ENCODE assay signal across 12 mouse cellular contexts in genomic region chr6:52926947-52927346, GRCm38 (mm10).
A peak's percentile ranks its signal among the peaks of the same experiment; 100 is the strongest.
DNase-seq lines count a peak whose midpoint lies in the region; ATAC-seq and TF ChIP-seq lines count a peak whose summit lies in the region.
"Had no signal": no experiment of that assay in that cellular context is flagged by ENCODE, and none has a peak within 500 bp of the region (broad histone marks: within the 10 kb centered on the region; RNA-seq: fewer than 3 reads in every experiment).

No protein-coding gene starts in this region.

- no peak overlapping the region for H3K4me2 ChIP-seq in forebrain, embryonic 14.5 days (ENCODE audit: low read length)
- no peak overlapping the region for H3K4me2 ChIP-seq in limb, embryonic 13.5 days (replicated peaks)
- H3K4me2 ChIP-seq: hindbrain, embryonic 13.5 days; midbrain, embryonic 11.5 days had no signal

- TF ChIP-seq RAD21 in MEL (IDR thresholded peaks at IDR 0.05; ENCODE audit: low read depth, low read length), result no peak; the same call in 1 of the 2 replicates

- no peak overlapping the region for H3K9ac ChIP-seq in forebrain, embryonic 14.5 days (ENCODE audit: low read length)
- H3K9ac ChIP-seq in MEL (ENCODE audit: control insufficient read depth, low read depth, low read length, poor library complexity, severe bottlenecking), result no peak overlapping the region
- H3K9ac ChIP-seq in limb, embryonic 13.5 days, result no peak overlapping the region
- H3K9ac ChIP-seq: hindbrain, embryonic 13.5 days; stomach, embryonic 15.5 days had no signal

- no peak overlapping the region for H3K27ac ChIP-seq in forebrain, embryonic 14.5 days (ENCODE audit: low read depth, low read length)
- no peak overlapping the region for H3K27ac ChIP-seq in forebrain, embryonic 10.5 days
- H3K27ac ChIP-seq in MEL (ENCODE audit: control insufficient read depth, low read depth, low read length), result no peak overlapping the region
- H3K27ac ChIP-seq in limb, embryonic 13.5 days, result 0 out of 2 replicates have a peak overlapping the region, but pooled peaks have one; percentile 79
- H3K27ac ChIP-seq: hindbrain, embryonic 13.5 days; stomach, embryonic 15.5 days had no signal

- no peaks in the 10 kb centered on the region for H3K9me3 ChIP-seq in forebrain, embryonic 14.5 days (replicated peaks; ENCODE audit: control insufficient read depth, low read length)
- H3K9me3 ChIP-seq in forebrain, embryonic 10.5 days, result no peaks in the 10 kb centered on the region
- no peaks in the 10 kb centered on the region for H3K9me3 ChIP-seq in MEL (replicated peaks; ENCODE audit: insufficient read depth, low read length)
- no peaks in the 10 kb centered on the region for H3K9me3 ChIP-seq in limb, embryonic 13.5 days
- H3K9me3 ChIP-seq: G1E; hindbrain, embryonic 13.5 days; stomach, embryonic 15.5 days had no signal

- peak; percentile 41 for DNase-seq in forebrain, embryonic 14.5 days (ENCODE audit: low spot score)
- DNase-seq in forebrain, embryonic 10.5 days (ENCODE audit: extremely low spot score, low spot score), result no peak
- peak; percentile 29 for DNase-seq in left cerebral cortex, postnatal 4 days
- no peak for DNase-seq in left cerebral cortex, postnatal 10 days (ENCODE audit: extremely low spot score in 1 of 2, low spot score in 2 of 2)
- DNase-seq in MEL (ENCODE audit: low read depth, low spot score), result peak; percentile 1
- DNase-seq in urinary bladder, postnatal 25 days (ENCODE audit: low spot score), result no peak
- DNase-seq in yolk sac, embryonic 10.5 days (ENCODE audit: low spot score), result no peak

- 75% methylated on average over 4 of the region's 4 CpGs for WGBS in forebrain, embryonic 14.5 days
- 80% methylated on average over 4 of the region's 4 CpGs for WGBS in forebrain, embryonic 10.5 days
- 72% methylated on average over 4 of the region's 4 CpGs for WGBS in limb, embryonic 13.5 days

- no peak overlapping the region for H3K4me3 ChIP-seq in forebrain, embryonic 14.5 days (ENCODE audit: low read depth, low read length)
- no peak overlapping the region for H3K4me3 ChIP-seq in forebrain, embryonic 10.5 days
- H3K4me3 ChIP-seq in MEL (ENCODE audit: control insufficient read depth in 1 of 2, insufficient read depth in 1 of 2, low read depth in 2 of 2, low read length in 2 of 2), result no peak overlapping the region
- no peak overlapping the region for H3K4me3 ChIP-seq in limb, embryonic 13.5 days
- H3K4me3 ChIP-seq: hindbrain, embryonic 13.5 days; stomach, embryonic 15.5 days had no signal

- no peaks in the 10 kb centered on the region for H3K27me3 ChIP-seq in forebrain, embryonic 14.5 days (replicated peaks; ENCODE audit: control insufficient read depth, insufficient read depth, low read length)
- H3K27me3 ChIP-seq in forebrain, embryonic 10.5 days (ENCODE audit: poor library complexity, severe bottlenecking), result no peaks in the 10 kb centered on the region
- no peaks in the 10 kb centered on the region for H3K27me3 ChIP-seq in MEL (ENCODE audit: control insufficient read depth in 1 of 2, insufficient read depth in 2 of 2, low read length in 2 of 2)
- H3K27me3 ChIP-seq in limb, embryonic 13.5 days, result no peaks in the 10 kb centered on the region
- H3K27me3 ChIP-seq: hindbrain, embryonic 13.5 days; stomach, embryonic 15.5 days had no signal

- no peak for TF ChIP-seq EP300 in MEL (IDR thresholded peaks at IDR 0.05; ENCODE audit: low read depth in 1 of 2, low read length in 2 of 2)

- TF ChIP-seq CTCF in MEL (IDR thresholded peaks at IDR 0.05 in 2 of 3, conservative IDR thresholded peaks at IDR 0.05 in 1 of 3; ENCODE audit: control insufficient read depth in 1 of 3, insufficient read depth in 1 of 3, low read depth in 2 of 3, low read length in 3 of 3, poor library complexity in 1 of 3, severe bottlenecking in 1 of 3), result peak in 1 of 3 experiments; percentile 19; a peak in 1 of 6 replicates

- no peaks in the 10 kb centered on the region for H3K4me1 ChIP-seq in forebrain, embryonic 14.5 days (ENCODE audit: control insufficient read depth, insufficient read depth, low read length)
- H3K4me1 ChIP-seq in forebrain, embryonic 10.5 days, result no peaks in the 10 kb centered on the region
- no peaks in the 10 kb centered on the region for H3K4me1 ChIP-seq in MEL (ENCODE audit: control insufficient read depth in 1 of 2, insufficient read depth in 2 of 2, low read length in 2 of 2)
- peaks cover 25% of the 10 kb centered on the region for H3K4me1 ChIP-seq in limb, embryonic 13.5 days
- H3K4me1 ChIP-seq: hindbrain, embryonic 13.5 days; stomach, embryonic 15.5 days had no signal

- intact Hi-C loops in left cerebral cortex, postnatal 4 days (cut with DNase I), result no loop called here
- intact Hi-C loops in left cerebral cortex, postnatal 10 days (cut with DNase I), result loop anchor here (5.0 kb wide), 1 partner anchor 40 kb away; no protein-coding TSS in a partner anchor

- no peak for ATAC-seq in forebrain, embryonic 14.5 days
- no peak for ATAC-seq in limb, embryonic 13.5 days (ENCODE audit: low FRiP score, low read depth)

- no peaks in the 10 kb centered on the region for H3K79me2 ChIP-seq in MEL (ENCODE audit: control insufficient read depth, insufficient read depth, low read length, poor library complexity)

- no peaks in the 10 kb centered on the region for H3K36me3 ChIP-seq in forebrain, embryonic 14.5 days (ENCODE audit: control insufficient read depth, insufficient read depth, low read length)
- no peaks in the 10 kb centered on the region for H3K36me3 ChIP-seq in forebrain, embryonic 10.5 days (replicated peaks)
- no peaks in the 10 kb centered on the region for H3K36me3 ChIP-seq in MEL (ENCODE audit: control insufficient read depth in 1 of 2, insufficient read depth in 2 of 2, low read length in 2 of 2)
- H3K36me3 ChIP-seq in limb, embryonic 13.5 days, result no peaks in the 10 kb centered on the region
- H3K36me3 ChIP-seq: G1E; hindbrain, embryonic 13.5 days; stomach, embryonic 15.5 days had no signal

- TF ChIP-seq POLR2A in MEL (IDR thresholded peaks at IDR 0.05; ENCODE audit: control insufficient read depth in 1 of 2, insufficient read depth in 1 of 2, low read depth in 1 of 2, low read length in 2 of 2, poor library complexity in 1 of 2), result no peak

TF ChIP-seq in MEL, 35 proteins besides CTCF, POLR2A, EP300 and RAD21:
- TF ChIP-seq NELFE (IDR thresholded peaks at IDR 0.05; ENCODE audit: low read depth, low read length) (no peak), MEF2A (IDR thresholded peaks at IDR 0.05; ENCODE audit: extremely low read depth, insufficient replicate concordance, low read depth, low read length, poor library complexity, severe bottlenecking) (no peak)
TF ChIP-seq in MEL: peak in this region for 0.

Comparison
In these comparisons a context has a peak if more than half of its experiments do, and no peak if none do; other contexts are left out.
1. DNase-seq: peak in forebrain, embryonic 14.5 days (single experiment), left cerebral cortex, postnatal 4 days (single experiment) and MEL (single experiment); none in forebrain, embryonic 10.5 days (single experiment), left cerebral cortex, postnatal 10 days (0 of 2), urinary bladder, postnatal 25 days (single experiment) and yolk sac, embryonic 10.5 days (single experiment).